Mouse (Mus musculus) lung, embryonic 15.5 days (tissue): ENCODE measurements around the gene Gm37240. TPM values are rescaled to one million over a fixed set of nuclear protein-coding genes. Genes with fewer than 3 reads are reported as not detected.
A peak's percentile ranks its signal among the peaks of the same experiment; 100 is the strongest.

Source experiments
- ATAC-seq: fragments of 200-750 bp; cut with Nextera tagmentation; 2 replicates; pipeline ENCODE4 v1.8.0; 2017; ENCODE audit warnings: moderate number of reproducible peaks, borderline replicate concordance; ENCODE audit not compliant: low FRiP score, low TSS enrichment; ENCODE audit errors: extremely low read depth
- H3K27ac ChIP-seq: fragments of 300-500 bp; sonication (generic); 2 replicates; pipeline ENCODE4 v1.5.1; 2015; ENCODE audit warnings: moderate library complexity, mild to moderate bottlenecking, inconsistent platforms
- H3K27me3 ChIP-seq: fragments of 300-500 bp; sonication (generic); 2 replicates; pipeline ENCODE4 v1.6.1; 2015; ENCODE audit warnings: inconsistent platforms
- H3K36me3 ChIP-seq: fragments of 300-500 bp; sonication (generic); 2 replicates; pipeline ENCODE4 v1.6.1; 2015; ENCODE audit warnings: inconsistent platforms
- H3K4me1 ChIP-seq: fragments of 300-500 bp; sonication (generic); 2 replicates; pipeline ENCODE4 v1.6.1; 2015; ENCODE audit warnings: inconsistent platforms
- H3K4me2 ChIP-seq: fragments of 300-500 bp; sonication (generic); 2 replicates; pipeline ENCODE4 v1.6.1; 2015; ENCODE audit warnings: inconsistent platforms, mild to moderate bottlenecking, moderate library complexity
- H3K4me3 ChIP-seq: fragments of 300-500 bp; sonication (generic); 2 replicates; pipeline ENCODE4 v1.5.1; 2015; ENCODE audit warnings: mild to moderate bottlenecking, inconsistent platforms
- H3K9ac ChIP-seq: fragments of 300-500 bp; sonication (generic); 2 replicates; pipeline ENCODE4 v1.6.1; 2015; ENCODE audit warnings: inconsistent platforms
- H3K9me3 ChIP-seq: fragments of 300-500 bp; sonication (generic); 2 replicates; pipeline ENCODE4 v1.6.1; 2016; ENCODE audit warnings: inconsistent platforms
- WGBS: fragments of 180-500 bp; shearing (Covaris S2); methylation state at CpG from one replicate; pipeline ENCODE4 v1.1.7; 2015; 5-methylcytosine and 5-hydroxymethylcytosine counted together
- polyA plus RNA-seq: library from polyadenylated mRNA; unstranded; fragments of >200 nt; fragmentation: Nextera tagmentation; extraction: Ambion mirVana; gene quantifications from 2 replicates; pipeline ENCODE4 v1.2.1, GENCODE M21; 2015

The Gm37240 gene
- polyA plus RNA-seq, 1 experiment from 2014 or later, result 8.8 TPM

GRCm38 (mm10) chr3:84679542-84679941 is 1207.8 kb downstream of the Gm37240 start:
- Histone ChIP-seq H3K36me3 (no peaks in the 10 kb centered on the region), H3K27me3 (no peaks in the 10 kb centered on the region), H3K27ac (no peak overlapping the region), H3K9ac (no peak overlapping the region), H3K4me3 (no peak overlapping the region), H3K4me1 (no peaks in the 10 kb centered on the region), H3K4me2 (no peak overlapping the region), H3K9me3 (no peaks in the 10 kb centered on the region)
- ATAC-seq, result no peak
- WGBS, result 90% methylated on average over 8 of the region's 8 CpGs

- no peaks in the 10 kb centered on the region for H3K27me3 ChIP-seq
- H3K36me3 ChIP-seq, result no peaks in the 10 kb centered on the region
- ATAC-seq, result no peak
- no peak overlapping the region for H3K4me2 ChIP-seq
- H3K27ac ChIP-seq, result no peak overlapping the region
- no peaks in the 10 kb centered on the region for H3K4me1 ChIP-seq
- WGBS, result 83% methylated on average over 5 of the region's 5 CpGs
- H3K9me3 ChIP-seq, result no peaks in the 10 kb centered on the region
- H3K4me3 ChIP-seq, result no peak overlapping the region
- H3K9ac ChIP-seq, result no peak overlapping the region
These were observed 1208.4 kb downstream of the Gm37240 start for GRCm38 (mm10) chr3:84678891-84679290.

GRCm38 (mm10) chr3:84675710-84676109 is 1211.6 kb downstream of the Gm37240 start:
- Histone ChIP-seq H3K27ac (no peak overlapping the region), H3K9me3 (no peaks in the 10 kb centered on the region), H3K4me3 (no peak overlapping the region), H3K4me2 (no peak overlapping the region), H3K27me3 (no peaks in the 10 kb centered on the region), H3K4me1 (no peaks in the 10 kb centered on the region), H3K36me3 (no peaks in the 10 kb centered on the region), H3K9ac (no peak overlapping the region)
- 70% methylated on average over 5 of the region's 5 CpGs for WGBS
- ATAC-seq, result no peak

GRCm38 (mm10) chr3:84673552-84673951 is 1213.8 kb downstream of the Gm37240 start:
- ATAC-seq, result no peak
- Histone ChIP-seq H3K4me1 (no peaks in the 10 kb centered on the region), H3K9me3 (no peaks in the 10 kb centered on the region), H3K9ac (no peak overlapping the region), H3K27me3 (no peaks in the 10 kb centered on the region), H3K27ac (no peak overlapping the region), H3K4me2 (no peak overlapping the region), H3K4me3 (no peak overlapping the region), H3K36me3 (no peaks in the 10 kb centered on the region)
- WGBS, result 94% methylated on average over 6 of the region's 6 CpGs

- Histone ChIP-seq H3K36me3 (no peaks in the 10 kb centered on the region), H3K4me1 (no peaks in the 10 kb centered on the region), H3K4me2 (no peak overlapping the region), H3K4me3 (no peak overlapping the region), H3K9ac (no peak overlapping the region), H3K27ac (no peak overlapping the region), H3K9me3 (no peaks in the 10 kb centered on the region), H3K27me3 (no peaks in the 10 kb centered on the region)
- no peak for ATAC-seq
- 88% methylated on average over 12 of the region's 12 CpGs for WGBS
These were observed 1215.2 kb downstream of the Gm37240 start for GRCm38 (mm10) chr3:84672136-84672535.

GRCm38 (mm10) chr3:84668957-84669356 is 1218.4 kb downstream of the Gm37240 start:
- Histone ChIP-seq H3K4me2 (no peak overlapping the region), H3K36me3 (no peaks in the 10 kb centered on the region), H3K9me3 (no peaks in the 10 kb centered on the region), H3K4me3 (no peak overlapping the region), H3K27me3 (peaks cover 9% of the 10 kb centered on the region; the same call in 1 of the 2 replicates), H3K27ac (no peak overlapping the region), H3K9ac (no peak overlapping the region), H3K4me1 (peaks cover 8% of the 10 kb centered on the region)
- ATAC-seq, result no peak
- WGBS, result 79% methylated on average over 3 of the region's 3 CpGs

GRCm38 (mm10) chr3:84665255-84666073 is 1221.9 kb downstream of the Gm37240 start:
- Histone ChIP-seq H3K4me1 (peaks cover 8% of the 10 kb centered on the region), H3K27ac (no peak overlapping the region), H3K27me3 (peaks cover 9% of the 10 kb centered on the region; the same call in 1 of the 2 replicates), H3K9me3 (no peaks in the 10 kb centered on the region), H3K4me3 (peak overlapping the region; percentile 28), H3K36me3 (no peaks in the 10 kb centered on the region), H3K4me2 (peak overlapping the region; percentile 61), H3K9ac (no peak overlapping the region)
- ATAC-seq, result peak; percentile 29; the same call in 1 of the 2 replicates
- 5% methylated on average over 21 of the region's 21 CpGs for WGBS

- H3K4me1 ChIP-seq, result peaks cover 8% of the 10 kb centered on the region
- no peak overlapping the region for H3K9ac ChIP-seq
- no peak for ATAC-seq
- H3K4me3 ChIP-seq, result no peak overlapping the region
- 74% methylated on average over 8 of the region's 8 CpGs for WGBS
- H3K36me3 ChIP-seq, result no peaks in the 10 kb centered on the region
- H3K9me3 ChIP-seq, result no peaks in the 10 kb centered on the region
- no peak overlapping the region for H3K4me2 ChIP-seq
- no peak overlapping the region for H3K27ac ChIP-seq
- peaks cover 9% of the 10 kb centered on the region; the same call in 1 of the 2 replicates for H3K27me3 ChIP-seq
These were observed 1222.6 kb downstream of the Gm37240 start for GRCm38 (mm10) chr3:84664686-84665085.

- WGBS, result 81% methylated on average over 4 of the region's 4 CpGs
- Histone ChIP-seq H3K4me1 (peaks cover 8% of the 10 kb centered on the region), H3K27me3 (peaks cover 9% of the 10 kb centered on the region; the same call in 1 of the 2 replicates), H3K4me2 (no peak overlapping the region), H3K27ac (no peak overlapping the region), H3K36me3 (no peaks in the 10 kb centered on the region), H3K9ac (no peak overlapping the region), H3K9me3 (no peaks in the 10 kb centered on the region), H3K4me3 (no peak overlapping the region)
- no peak for ATAC-seq
These were observed 1223.5 kb downstream of the Gm37240 start for GRCm38 (mm10) chr3:84663858-84664257.

- Histone ChIP-seq H3K36me3 (no peaks in the 10 kb centered on the region), H3K27me3 (peaks cover 9% of the 10 kb centered on the region; the same call in 1 of the 2 replicates), H3K4me1 (peaks cover 8% of the 10 kb centered on the region), H3K4me2 (no peak overlapping the region), H3K9me3 (no peaks in the 10 kb centered on the region), H3K4me3 (no peak overlapping the region), H3K27ac (no peak overlapping the region), H3K9ac (no peak overlapping the region)
- 77% methylated on average over 12 of the region's 12 CpGs for WGBS
- ATAC-seq, result no peak
These were observed 1224.2 kb downstream of the Gm37240 start for GRCm38 (mm10) chr3:84663079-84663478.

- 87% methylated on average over 2 of the region's 2 CpGs for WGBS
- H3K27ac ChIP-seq, result no peak overlapping the region
- no peak overlapping the region for H3K4me3 ChIP-seq
- no peak overlapping the region for H3K4me2 ChIP-seq
- H3K4me1 ChIP-seq, result peaks cover 2% of the 10 kb centered on the region
- no peak for ATAC-seq
- H3K36me3 ChIP-seq, result no peaks in the 10 kb centered on the region
- peaks cover 9% of the 10 kb centered on the region; the same call in 1 of the 2 replicates for H3K27me3 ChIP-seq
- no peak overlapping the region for H3K9ac ChIP-seq
- no peaks in the 10 kb centered on the region for H3K9me3 ChIP-seq
These were observed 1226.9 kb downstream of the Gm37240 start for GRCm38 (mm10) chr3:84660380-84660779.

- no peak overlapping the region for H3K4me3 ChIP-seq
- H3K36me3 ChIP-seq, result no peaks in the 10 kb centered on the region
- no peak overlapping the region for H3K9ac ChIP-seq
- no peak for ATAC-seq
- WGBS, result 100% methylated on average over 2 of the region's 2 CpGs
- H3K27me3 ChIP-seq, result no peaks in the 10 kb centered on the region
- H3K9me3 ChIP-seq, result no peaks in the 10 kb centered on the region
- no peak overlapping the region for H3K27ac ChIP-seq
- H3K4me1 ChIP-seq, result peaks cover 17% of the 10 kb centered on the region
- no peak overlapping the region for H3K4me2 ChIP-seq
These were observed 1228.4 kb downstream of the Gm37240 start for GRCm38 (mm10) chr3:84658872-84659271.
